Mouse (Mus musculus): ENCODE data around the gene Notch1. TPM values are rescaled to one million over a fixed set of nuclear protein-coding genes. Genes with fewer than 3 reads are reported as not detected.

Gene Notch1
- total RNA-seq, 2 experiments from 2014 or later, result 31.4 to 38.0 TPM

- DNase-seq (ENCODE audit: extremely low spot score in 1 of 2, low spot score in 1 of 2), result peak in 1 of 2 experiments; percentile 33
Observed at GRCm38 (mm10) chr2:26502299-26502862, 14.1 kb downstream of the Notch1 start.

- DNase-seq (ENCODE audit: extremely low spot score in 1 of 2, low spot score in 1 of 2), result peak in 1 of 2 experiments; percentile 29
Observed at GRCm38 (mm10) chr2:26501651-26502141, 14.8 kb downstream of the Notch1 start.

GRCm38 (mm10) chr2:26500599-26501370 is 15.7 kb downstream of the Notch1 start:
- DNase-seq (ENCODE audit: extremely low spot score in 1 of 2, low spot score in 1 of 2), result peak in 1 of 2 experiments; percentile 52

GRCm38 (mm10) chr2:26500027-26500598 is 16.4 kb downstream of the Notch1 start:
- DNase-seq (ENCODE audit: extremely low spot score in 1 of 2, low spot score in 1 of 2), result no peak

GRCm38 (mm10) chr2:26498694-26499093 is 17.8 kb downstream of the Notch1 start:
- DNase-seq (ENCODE audit: extremely low spot score in 1 of 2, low spot score in 1 of 2), result no peak

- DNase-seq (ENCODE audit: extremely low spot score in 1 of 2, low spot score in 1 of 2), result no peak
Observed at GRCm38 (mm10) chr2:26497861-26498533, 18.5 kb downstream of the Notch1 start.

GRCm38 (mm10) chr2:26496451-26496850 is 20.0 kb downstream of the Notch1 start:
- no peak for DNase-seq (ENCODE audit: extremely low spot score in 1 of 2, low spot score in 1 of 2)

- no peak for DNase-seq (ENCODE audit: extremely low spot score in 1 of 2, low spot score in 1 of 2)
Observed at GRCm38 (mm10) chr2:26495701-26496100, 20.8 kb downstream of the Notch1 start.

- DNase-seq (ENCODE audit: extremely low spot score in 1 of 2, low spot score in 1 of 2), result no peak
Observed at GRCm38 (mm10) chr2:26494991-26495390, 21.5 kb downstream of the Notch1 start.

- no peak for DNase-seq (ENCODE audit: extremely low spot score in 1 of 2, low spot score in 1 of 2)
Observed at GRCm38 (mm10) chr2:26494396-26494795, 22.1 kb downstream of the Notch1 start.

- no peak for DNase-seq (ENCODE audit: extremely low spot score in 1 of 2, low spot score in 1 of 2)
Observed at GRCm38 (mm10) chr2:26493021-26493781, 23.3 kb downstream of the Notch1 start.

GRCm38 (mm10) chr2:26490760-26491301 is 25.6 kb downstream of the Notch1 start:
- DNase-seq (ENCODE audit: extremely low spot score in 1 of 2, low spot score in 1 of 2), result no peak

GRCm38 (mm10) chr2:26488535-26489135 is 27.8 kb downstream of the Notch1 start:
- DNase-seq (ENCODE audit: extremely low spot score in 1 of 2, low spot score in 1 of 2), result no peak

- DNase-seq (ENCODE audit: extremely low spot score in 1 of 2, low spot score in 1 of 2), result no peak
Observed at GRCm38 (mm10) chr2:26487322-26488021, 29.0 kb downstream of the Notch1 start.

- no peak for DNase-seq (ENCODE audit: extremely low spot score in 1 of 2, low spot score in 1 of 2)
Observed at GRCm38 (mm10) chr2:26486835-26487321, 29.6 kb downstream of the Notch1 start.

GRCm38 (mm10) chr2:26486264-26486810 is 30.1 kb downstream of the Notch1 start:
- no peak for DNase-seq (ENCODE audit: extremely low spot score in 1 of 2, low spot score in 1 of 2)

GRCm38 (mm10) chr2:26485710-26486109 is 30.8 kb downstream of the Notch1 start:
- no peak for DNase-seq (ENCODE audit: extremely low spot score in 1 of 2, low spot score in 1 of 2)

GRCm38 (mm10) chr2:26485278-26485677 is 31.2 kb downstream of the Notch1 start:
- no peak for DNase-seq (ENCODE audit: extremely low spot score in 1 of 2, low spot score in 1 of 2)
